Mouse (Mus musculus) MEL (cell line): ENCODE results near the gene Sectm1a. TPM values are rescaled to one million over a fixed set of nuclear protein-coding genes. Genes with fewer than 3 reads are reported as not detected.

Experiments used
- DNase-seq: peaks from one replicate; pipeline ENCODE4 v3.0.0; 2011; ENCODE audit warnings: low read depth, low spot score
- H3K27ac ChIP-seq: 2 replicates; pipeline ENCODE4 v1.5.1; 2012; ENCODE audit warnings: low read depth, mild to moderate bottlenecking, control low read depth, low read length, moderate library complexity; ENCODE audit not compliant: control insufficient read depth
- H3K27me3 ChIP-seq, 2 experiments: fragments of 150-350 bp in 1 of 2; sonication (generic) in 1 of 2; 2 replicates each; pipeline ENCODE4 v1.6.1; 2012; ENCODE audit warnings: low read length in 2 of 2, mild to moderate bottlenecking in 2 of 2, improper control_type of control experiment in 1 of 2, moderate library complexity in 1 of 2; ENCODE audit not compliant: insufficient read depth in 2 of 2, control insufficient read depth in 1 of 2
- H3K36me3 ChIP-seq, 2 experiments: 2 replicates each; pipeline ENCODE4 v1.6.1; 2012 to 2014; ENCODE audit warnings: low read length in 2 of 2, improper control_type of control experiment in 1 of 2, inconsistent platforms in 1 of 2, mild to moderate bottlenecking in 1 of 2; ENCODE audit not compliant: insufficient read depth in 2 of 2, control insufficient read depth in 1 of 2
- H3K4me1 ChIP-seq, 2 experiments: fragments of 150-350 bp in 1 of 2; sonication (generic) in 1 of 2; 2 replicates each; pipeline ENCODE4 v1.6.1; 2012; ENCODE audit warnings: low read length in 2 of 2, improper control_type of control experiment in 1 of 2, mild to moderate bottlenecking in 1 of 2; ENCODE audit not compliant: insufficient read depth in 2 of 2, control insufficient read depth in 1 of 2
- H3K4me3 ChIP-seq, 2 experiments: fragments of 150-350 bp in 1 of 2; sonication (generic) in 1 of 2; 2 replicates each; pipeline ENCODE4 v1.5.1; 2012; ENCODE audit warnings: low read depth in 2 of 2, low read length in 2 of 2, mild to moderate bottlenecking in 2 of 2, moderate library complexity in 2 of 2, control low read depth in 1 of 2, improper control_type of control experiment in 1 of 2; ENCODE audit not compliant: control insufficient read depth in 1 of 2, insufficient read depth in 1 of 2
- H3K79me2 ChIP-seq: 2 replicates; pipeline ENCODE4 v1.6.1; 2012; ENCODE audit warnings: mild to moderate bottlenecking, low read length, moderate library complexity; ENCODE audit not compliant: control insufficient read depth, poor library complexity, insufficient read depth
- H3K9ac ChIP-seq: 2 replicates; pipeline ENCODE4 v1.6.1; 2012; ENCODE audit warnings: low read depth, mild to moderate bottlenecking, control low read depth, low read length, moderate library complexity; ENCODE audit not compliant: control insufficient read depth, poor library complexity, severe bottlenecking
- H3K9me3 ChIP-seq: fragments of 150-350 bp; sonication (generic); replicated peaks from 2 replicates; pipeline ENCODE4 v1.6.1; 2012; ENCODE audit warnings: mild to moderate bottlenecking, low read length, improper control_type of control experiment, moderate library complexity; ENCODE audit not compliant: insufficient read depth
- BHLHE40 ChIP-seq: IDR thresholded peaks from 2 replicates; pipeline ENCODE4 v1.6.1; 2012; ENCODE audit warnings: low read depth, mild to moderate bottlenecking, inconsistent platforms, low read length, improper control_type of control experiment, borderline replicate concordance
- CTCF ChIP-seq, 3 experiments: IDR thresholded peaks in 2 of 3; conservative IDR thresholded peaks in 1 of 3; 2 replicates each; pipeline ENCODE4 v1.5.1; 2011 to 2012; ENCODE audit warnings: low read length in 3 of 3, low read depth in 2 of 3, mild to moderate bottlenecking in 2 of 3, improper control_type of control experiment in 1 of 3, inconsistent platforms in 1 of 3, mixed read lengths in 1 of 3, moderate library complexity in 1 of 3; ENCODE audit not compliant: control insufficient read depth in 1 of 3, insufficient read depth in 1 of 3, poor library complexity in 1 of 3, severe bottlenecking in 1 of 3
- E2F4 ChIP-seq: IDR thresholded peaks from 2 replicates; pipeline ENCODE4 v1.6.1; 2011; ENCODE audit warnings: low read depth, low read length, improper control_type of control experiment, borderline replicate concordance
- GATA1 ChIP-seq: IDR thresholded peaks from 2 replicates; pipeline ENCODE4 v1.6.1; 2011; ENCODE audit warnings: low read depth, low read length, improper control_type of control experiment
- HCFC1 ChIP-seq: IDR thresholded peaks from 2 replicates; pipeline ENCODE4 v1.6.1; 2012; ENCODE audit warnings: low read depth, mild to moderate bottlenecking, inconsistent platforms, low read length, improper control_type of control experiment, moderate library complexity
- MXI1 ChIP-seq: IDR thresholded peaks from 2 replicates; pipeline ENCODE4 v1.6.1; 2011; ENCODE audit warnings: mild to moderate bottlenecking, low read depth, low read length, improper control_type of control experiment
- MYB ChIP-seq: IDR thresholded peaks from 2 replicates; pipeline ENCODE4 v1.6.1; 2011; ENCODE audit warnings: mild to moderate bottlenecking, low read depth, low read length, improper control_type of control experiment
- MYC ChIP-seq: IDR thresholded peaks from 2 replicates; pipeline ENCODE4 v1.6.1; 2011; ENCODE audit warnings: low read depth, mild to moderate bottlenecking, low read length, improper control_type of control experiment, moderate library complexity
- RCOR1 ChIP-seq: IDR thresholded peaks from 2 replicates; pipeline ENCODE4 v1.6.1; 2012; ENCODE audit warnings: low read depth, mild to moderate bottlenecking, inconsistent platforms, low read length, improper control_type of control experiment
- SIN3A ChIP-seq: IDR thresholded peaks from 2 replicates; pipeline ENCODE4 v1.6.1; 2012; ENCODE audit warnings: low read length, improper control_type of control experiment, inconsistent platforms
- SMC3 ChIP-seq: IDR thresholded peaks from 2 replicates; pipeline ENCODE4 v1.6.1; 2011; ENCODE audit warnings: low read depth, low read length, improper control_type of control experiment
- TBP ChIP-seq: IDR thresholded peaks from 2 replicates; pipeline ENCODE4 v1.8.0; 2011; ENCODE audit warnings: low read depth, low read length, improper control_type of control experiment
- USF1 ChIP-seq: IDR thresholded peaks from 2 replicates; pipeline ENCODE4 v1.6.1; 2014; ENCODE audit warnings: low read depth, mild to moderate bottlenecking, inconsistent platforms, low read length, improper control_type of control experiment, moderate library complexity
- ZC3H11A ChIP-seq: IDR thresholded peaks from 2 replicates; pipeline ENCODE4 v1.6.1; 2012; ENCODE audit warnings: low read depth, mild to moderate bottlenecking, inconsistent platforms, low read length, improper control_type of control experiment
- polyA plus RNA-seq, 2 experiments: library from polyadenylated mRNA; stranded (reverse) in 1 of 2; unstranded in 1 of 2; fragments of >175 nt in 1 of 2; fragments of >200 nt in 1 of 2; gene quantifications; 2 replicates each; pipeline versions ENCODE4 v1.2.1 to v1.2.4; 2012; ENCODE audit warnings: low replicate concordance in 2 of 2, low read depth in 1 of 2; ENCODE audit not compliant: insufficient read length in 2 of 2, insufficient read depth in 1 of 2, missing spikeins in 1 of 2
- total RNA-seq: library from RNA; depleted of rRNA; stranded (reverse); fragments of 300-350 nt; gene quantifications from 2 replicates; pipeline ENCODE4 v1.2.3, GENCODE M21; 2012

The Sectm1a gene
- total and polyA plus RNA-seq, 3 experiments: 22.0 to 22.3 TPM; not detected in 1

DNA sequence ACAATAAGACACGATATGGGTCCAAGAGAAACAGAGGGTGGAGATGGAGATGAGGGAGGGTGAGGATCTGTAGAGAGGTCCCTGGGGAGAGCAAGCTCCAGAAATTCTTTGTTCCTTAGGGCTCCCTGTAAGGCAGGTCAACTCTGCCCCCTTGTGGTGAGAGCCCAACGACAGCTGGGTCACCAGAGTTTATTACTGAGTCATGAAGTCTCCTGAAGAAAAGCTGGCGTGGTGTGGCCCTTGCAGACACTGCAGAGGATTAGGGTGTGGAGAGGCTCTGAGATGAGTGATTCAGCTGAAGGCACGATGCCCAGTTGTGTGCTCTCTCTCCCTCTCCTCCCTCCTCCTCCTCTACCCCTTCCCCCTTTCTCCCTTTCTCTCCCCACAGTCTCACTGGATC lies 39.8 kb downstream of the Sectm1a start:
- no peak overlapping the region for H3K9ac ChIP-seq
- TF ChIP-seq MXI1 (no peak), TBP (0 out of 2 replicates have a peak, but pooled peaks have one; percentile 23), CTCF (IDR thresholded peaks at IDR 0.05 in 2 of 3, conservative IDR thresholded peaks at IDR 0.05 in 1 of 3; ENCODE audit: control insufficient read depth in 1 of 3, insufficient read depth in 1 of 3, low read depth in 2 of 3, low read length in 3 of 3, poor library complexity in 1 of 3, severe bottlenecking in 1 of 3) (peak in 2 of 3 experiments; percentile 89 to 95), GATA1 (0 out of 2 replicates have a peak, but pooled peaks have one; percentile 1), BHLHE40 (peak; percentile 44; the same call in 1 of the 2 replicates), ZC3H11A (peak; percentile 94), MYB (no peak), HCFC1 (no peak), SMC3 (peak; percentile 96), MYC (peak; percentile 28; the same call in 1 of the 2 replicates), SIN3A (peak; percentile 55; the same call in 1 of the 2 replicates)
- TF ChIP-seq, all 39 proteins: peak for 8
- Histone ChIP-seq H3K4me3 (no peak overlapping the region), H3K36me3 (peaks cover 0 to 5% of the 10 kb centered on the region in 2 experiments; a peak in 1 of 4 replicates), H3K27ac (no peak overlapping the region), H3K27me3 (peaks cover 0 to 6% of the 10 kb centered on the region in 2 experiments; a peak in 2 of 4 replicates), H3K9me3 (no peaks in the 10 kb centered on the region), H3K4me1 (peaks cover 8 to 14% of the 10 kb centered on the region in 2 experiments), H3K79me2 (no peaks in the 10 kb centered on the region)
- peak; percentile 92 for DNase-seq

DNA sequence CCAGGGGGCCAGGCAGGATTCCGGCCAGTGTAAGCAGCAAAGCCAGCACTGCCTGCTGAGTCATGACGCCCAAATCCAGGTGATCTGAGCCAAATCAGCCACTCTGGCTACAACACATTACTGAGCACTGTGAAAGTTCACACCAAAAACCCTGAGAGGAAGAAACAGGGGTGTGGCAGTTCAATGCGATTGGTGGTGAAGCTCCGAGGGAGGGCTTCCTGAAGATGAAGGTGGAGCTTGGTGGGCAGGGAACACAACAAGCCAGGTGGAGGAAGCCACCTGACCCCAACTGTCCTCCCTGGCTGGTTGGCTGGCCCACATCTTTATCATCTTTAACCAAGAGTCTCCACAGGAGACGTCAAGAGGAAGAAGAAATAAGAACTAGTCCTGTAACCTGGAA lies 41.7 kb downstream of the Sectm1a start, which contains the start of gene Cd7:
TSS of gene Cd7 (minus strand) at position 117 of the 400 bp plus-strand sequence.
- TF ChIP-seq USF1: peak; percentile 48; the same call in 1 of the 2 replicates
- no peak for TF ChIP-seq E2F4
- 0 out of 2 replicates have a peak, but pooled peaks have one; percentile 27 for TF ChIP-seq MXI1
- TF ChIP-seq RCOR1: no peak
- TF ChIP-seq, all 39 proteins: peak for 2
- Histone ChIP-seq H3K9ac (no peak within 1 kb of the TSS), H3K27me3 (peaks cover 0 to under 1% of the 10 kb centered on the region in 2 experiments; a peak in 2 of 4 replicates), H3K4me3 (no peak within 1 kb of the TSS), H3K9me3 (no peaks in the 10 kb centered on the region), H3K79me2 (no peaks in the 10 kb centered on the region), H3K36me3 (peaks cover 0 to 5% of the 10 kb centered on the region in 2 experiments; a peak in 1 of 4 replicates), H3K27ac (no peak within 1 kb of the TSS), H3K4me1 (peaks cover 8 to 14% of the 10 kb centered on the region in 2 experiments)
- DNase-seq: peak; percentile 63
